Mouse (Mus musculus): ENCODE data around the gene Gfod2.

The Gfod2 gene

GRCm38 (mm10) chr8:105768485-105769257 is 10.2 kb upstream of the Gfod2 start:
- no peak for DNase-seq (ENCODE audit: low read depth, low spot score)

DNA sequence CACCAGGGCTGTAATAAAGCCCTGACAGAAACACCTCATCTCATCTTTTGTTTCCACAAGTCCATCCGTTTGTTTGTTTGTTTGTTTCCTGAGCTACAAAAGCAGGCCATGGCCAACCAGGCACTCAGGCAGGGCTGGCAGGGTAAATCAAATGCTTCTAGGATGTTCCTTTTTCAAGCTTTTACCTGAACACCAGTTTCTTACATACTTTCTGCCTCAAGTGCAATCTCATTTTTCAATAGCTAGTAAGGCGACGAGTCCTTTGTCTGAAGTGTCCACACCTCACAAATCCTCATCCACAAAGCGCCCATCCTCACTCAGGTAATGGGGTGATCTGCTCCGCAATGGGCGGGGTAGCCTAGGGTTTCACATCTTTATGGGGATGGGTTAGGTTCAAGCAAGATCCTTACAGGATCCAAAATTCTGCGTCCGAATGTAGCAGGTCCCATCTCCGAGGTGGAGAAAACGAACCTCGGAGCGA is 628 bp downstream of the Gfod2 start:
- DNase-seq (ENCODE audit: low read depth, low spot score) = no peak

DNA sequence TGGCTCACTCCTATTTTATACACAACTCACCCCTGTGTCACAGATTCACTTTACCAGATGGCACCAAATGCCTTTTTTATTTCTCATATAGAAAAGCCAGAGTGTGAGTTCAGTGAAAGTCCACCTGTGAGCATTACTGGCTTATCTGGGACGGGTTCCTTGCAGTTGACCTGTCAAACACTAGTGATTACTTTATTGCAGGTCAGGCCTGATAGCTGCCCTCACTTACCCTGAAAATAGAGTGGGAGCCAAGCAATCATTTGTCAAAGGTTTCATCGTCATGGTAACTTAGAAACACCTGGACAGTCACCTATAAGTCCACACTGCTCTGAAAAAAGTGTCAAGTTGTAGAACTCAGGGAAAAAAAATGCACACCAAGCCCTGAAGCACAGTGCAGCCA is 3.8 kb downstream of the Gfod2 start:
- no peak for DNase-seq (ENCODE audit: low read depth, low spot score)

DNA sequence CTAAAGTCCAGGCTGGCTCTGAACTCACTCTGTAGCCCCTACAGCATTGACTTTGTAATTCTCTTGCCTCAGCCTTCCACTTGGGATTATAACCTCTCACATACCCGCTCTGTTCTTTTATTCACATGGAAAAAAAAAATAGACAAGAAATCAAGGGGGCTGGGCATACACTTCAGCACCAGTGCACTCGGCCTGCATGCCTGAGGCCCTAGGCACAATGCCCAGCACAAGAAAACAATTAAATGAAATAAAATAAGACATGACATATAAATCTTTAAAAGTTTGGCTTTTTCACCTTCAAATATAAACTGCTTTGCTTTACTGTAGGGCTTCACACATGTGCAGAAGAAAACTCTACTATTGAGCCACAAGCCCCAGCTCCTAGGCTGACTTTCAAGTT is 4.5 kb downstream of the Gfod2 start:
- no peak for DNase-seq (ENCODE audit: low read depth, low spot score)

DNA sequence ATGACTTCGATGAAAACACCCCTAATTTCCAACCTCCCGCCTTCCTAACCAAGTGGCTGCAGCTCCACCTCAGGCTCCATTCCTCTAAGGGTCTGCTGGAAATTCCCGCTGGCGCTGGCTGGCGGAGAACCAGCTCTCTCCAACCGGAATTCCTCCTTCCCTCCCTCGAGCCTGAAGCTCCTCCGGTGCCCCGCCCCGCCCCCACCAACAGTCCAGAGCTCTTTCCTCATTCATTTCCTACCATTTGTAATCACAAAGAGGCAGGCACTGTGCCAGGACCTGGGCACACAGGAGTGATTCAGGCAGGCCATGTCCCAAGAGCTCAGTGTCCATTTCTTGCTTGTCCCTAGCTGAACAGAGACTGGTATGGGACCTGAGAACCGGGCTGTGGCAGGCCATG is 7.9 kb downstream of the Gfod2 start:
- DNase-seq (ENCODE audit: low read depth, low spot score) = peak; percentile 30

DNA sequence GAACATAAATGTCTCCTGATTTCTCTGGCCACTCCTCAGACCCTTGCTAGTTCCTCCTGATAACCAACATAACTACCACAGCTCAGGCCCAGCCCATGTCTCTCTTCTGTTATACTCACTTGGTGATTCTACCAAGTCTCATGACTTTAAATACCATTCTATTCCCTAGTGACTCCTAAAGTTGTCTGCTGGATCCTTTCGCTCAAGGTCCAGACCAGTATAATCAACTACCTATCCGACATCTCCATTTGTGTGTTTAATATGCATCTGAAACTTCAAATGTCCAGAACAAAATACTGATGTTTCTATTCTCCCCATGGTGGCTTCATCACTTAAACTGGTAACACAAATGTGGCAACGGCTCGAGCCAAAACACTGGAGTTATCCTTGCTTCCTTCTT is 15.2 kb downstream of the Gfod2 start:
- DNase-seq (ENCODE audit: low read depth, low spot score) = peak; percentile 40

GRCm38 (mm10) chr8:105739216-105739615 is 19.2 kb downstream of the Gfod2 start:
- DNase-seq (ENCODE audit: low read depth, low spot score) = no peak

GRCm38 (mm10) chr8:105732186-105732585 is 26.3 kb downstream of the Gfod2 start:
- DNase-seq (ENCODE audit: low read depth, low spot score) = no peak

DNA sequence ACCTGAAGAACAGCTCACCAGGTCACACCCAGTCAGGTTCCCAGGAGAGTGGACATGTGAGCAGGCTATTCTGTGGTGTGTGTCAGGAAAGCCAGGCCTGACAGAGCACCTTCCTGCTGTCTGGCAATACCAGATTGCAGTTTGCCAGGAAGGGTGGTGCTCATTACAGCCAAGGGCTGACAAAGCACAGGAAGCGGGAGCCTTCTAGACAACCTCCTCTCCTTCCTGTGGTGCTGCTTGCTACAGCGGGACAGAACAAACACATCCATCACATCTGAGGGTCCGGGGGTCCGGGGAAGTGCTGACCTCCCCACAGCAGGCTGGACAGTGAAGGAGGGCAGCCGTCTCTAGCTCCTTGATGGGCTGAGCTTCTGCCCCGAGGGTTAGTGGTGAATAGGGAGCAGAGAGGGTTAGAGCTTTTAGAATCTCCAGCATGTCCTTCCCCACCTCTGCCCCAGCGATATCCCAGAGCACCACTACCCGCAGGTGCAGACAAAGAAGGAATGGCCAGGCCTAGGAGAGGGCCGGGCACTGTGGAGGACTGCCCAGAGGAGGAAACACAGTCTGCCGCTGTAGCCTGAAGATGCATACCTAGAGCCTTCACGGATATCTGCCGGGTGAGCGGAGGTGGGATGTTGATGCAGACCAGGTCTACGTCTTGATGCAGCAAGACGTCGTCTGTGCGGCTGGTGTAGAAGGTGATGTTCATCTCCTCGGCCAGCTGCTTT is 30.9 kb downstream of the Gfod2 start:
- no peak for DNase-seq (ENCODE audit: low read depth, low spot score)

GRCm38 (mm10) chr8:105725726-105726125 is 32.7 kb downstream of the Gfod2 start:
- DNase-seq (ENCODE audit: low read depth, low spot score) = no peak

GRCm38 (mm10) chr8:105722861-105723260 is 35.6 kb downstream of the Gfod2 start:
- no peak for DNase-seq (ENCODE audit: low read depth, low spot score)

DNA sequence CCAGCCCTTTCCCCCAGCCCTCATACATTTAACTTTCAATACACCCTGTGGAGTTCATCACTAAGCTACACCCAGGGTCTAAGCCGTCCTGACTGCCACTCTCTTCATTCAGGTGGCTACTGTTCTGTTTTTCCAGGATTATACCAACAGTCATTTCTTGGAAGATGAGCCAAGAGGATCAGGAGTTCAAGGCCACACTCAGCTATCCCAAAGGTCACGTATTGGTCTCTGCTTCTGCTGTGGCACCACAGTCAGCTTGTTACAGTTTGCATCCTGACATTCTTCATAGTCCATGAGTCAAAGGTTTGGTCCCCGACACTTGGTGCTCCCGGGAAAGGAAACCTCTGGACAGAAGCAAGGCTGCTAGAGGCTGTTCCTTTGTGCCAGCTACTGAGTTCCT is 38.8 kb downstream of the Gfod2 start:
- no peak for DNase-seq (ENCODE audit: low read depth, low spot score)

DNA sequence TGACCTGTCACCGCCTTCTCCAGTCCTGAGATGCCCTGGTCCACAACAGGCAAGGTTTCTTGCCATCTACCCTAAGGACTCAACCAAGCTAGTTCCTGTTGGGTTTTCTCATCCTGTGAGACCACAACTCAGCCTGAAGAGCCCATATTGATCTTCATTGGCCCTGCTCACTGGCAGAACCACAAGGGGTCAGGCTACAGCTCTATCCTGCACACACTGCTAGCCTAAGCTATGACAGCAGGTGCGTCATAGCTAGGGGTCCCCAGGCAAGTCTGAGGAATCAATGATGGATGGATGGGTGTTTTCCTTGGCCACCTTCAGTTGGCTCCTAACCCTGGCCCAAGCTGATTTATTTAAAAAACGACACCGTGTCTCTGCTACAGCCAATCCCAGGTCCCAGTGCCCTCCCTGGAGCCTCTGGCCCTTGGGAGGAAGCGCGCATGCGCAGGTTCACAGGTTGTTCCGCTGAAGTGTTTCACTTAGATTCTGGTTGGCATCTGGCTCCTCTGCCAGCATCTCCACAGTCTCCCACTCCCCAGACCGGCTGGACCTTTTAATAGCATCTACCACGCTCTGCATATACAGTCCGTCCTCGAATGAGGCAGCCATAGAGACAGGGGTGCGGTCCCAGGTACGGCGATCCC is 42.0 kb downstream of the Gfod2 start:
- no peak for DNase-seq (ENCODE audit: low read depth, low spot score)

DNA sequence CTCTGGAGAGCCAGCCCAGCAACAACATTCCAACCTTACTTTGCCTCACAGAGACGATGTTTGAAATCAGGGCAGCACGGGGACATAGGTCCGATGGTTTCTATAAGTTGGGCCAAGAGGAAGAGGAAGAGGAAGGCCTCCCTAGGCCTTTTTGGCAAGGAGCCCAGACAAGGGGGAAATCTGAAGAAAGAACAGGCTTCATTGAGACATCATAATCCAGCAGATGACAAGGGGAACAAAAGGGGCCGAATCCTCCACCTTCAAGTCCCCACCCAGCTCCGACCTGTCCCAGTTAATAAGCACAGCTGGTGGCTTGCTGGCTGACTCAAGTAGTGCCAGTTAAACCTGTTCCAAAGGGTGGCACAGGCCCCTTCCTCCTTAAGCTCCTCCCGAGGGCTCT is 43.4 kb downstream of the Gfod2 start:
- DNase-seq (ENCODE audit: low read depth, low spot score) = no peak

- peak; percentile 91 for DNase-seq (ENCODE audit: low read depth, low spot score)
These were observed 44.3 kb downstream of the Gfod2 start for GRCm38 (mm10) chr8:105714139-105714538.

- DNase-seq (ENCODE audit: low read depth, low spot score) = no peak
These were observed 46.2 kb downstream of the Gfod2 start for GRCm38 (mm10) chr8:105712286-105712685.

DNA sequence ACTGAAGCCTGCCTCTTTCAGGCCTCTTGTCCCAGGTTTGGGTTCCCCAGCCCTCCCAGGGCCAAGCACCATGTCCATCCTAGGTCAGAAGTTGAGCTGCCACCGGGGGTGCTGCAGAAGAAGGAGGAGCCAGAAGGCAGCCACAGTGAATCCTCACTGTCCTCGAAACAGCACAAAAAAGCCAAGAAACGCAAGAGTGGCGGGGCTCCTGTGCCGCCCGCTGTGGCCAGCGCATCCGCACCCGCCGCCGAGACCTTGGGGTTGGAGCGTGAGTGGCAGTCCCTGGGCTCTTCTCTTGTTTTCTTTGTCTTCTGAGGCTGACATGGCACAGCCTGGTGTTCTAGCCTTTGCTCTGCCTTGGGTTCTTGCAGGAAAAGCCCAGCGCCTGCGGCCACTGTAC is 49.1 kb downstream of the Gfod2 start:
- DNase-seq (ENCODE audit: low read depth, low spot score) = no peak

DNA sequence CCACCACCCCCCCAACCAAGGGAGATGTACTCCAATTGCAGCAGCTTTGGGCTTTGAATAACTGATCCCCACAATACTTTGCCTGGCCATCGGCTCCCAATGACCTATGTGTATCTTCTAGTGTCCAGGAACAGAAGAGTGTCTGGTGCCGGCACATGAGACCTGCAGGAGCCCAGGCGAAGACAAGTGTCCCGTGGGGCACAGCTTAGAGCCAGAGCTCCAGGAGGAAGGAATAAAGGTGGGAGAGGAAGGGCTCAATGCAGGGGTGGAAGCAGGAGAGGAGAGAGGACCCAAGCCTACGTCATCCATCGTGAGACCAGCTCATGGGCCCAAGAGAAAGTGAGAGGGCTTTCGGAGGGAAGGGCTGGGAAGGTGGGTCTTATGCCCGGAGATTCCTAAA is 49.8 kb downstream of the Gfod2 start:
- no peak for DNase-seq (ENCODE audit: low read depth, low spot score)

- DNase-seq (ENCODE audit: low read depth, low spot score) = peak; percentile 97
These were observed 50.7 kb downstream of the Gfod2 start, which contains the start of the genes 4933405L10Rik and Enkd1 for GRCm38 (mm10) chr8:105707498-105708403. Gene 4933405L10Rik, plus strand, starts transcription at chr8:105707655. Gene Enkd1, minus strand, starts transcription at chr8:105708210.

DNA sequence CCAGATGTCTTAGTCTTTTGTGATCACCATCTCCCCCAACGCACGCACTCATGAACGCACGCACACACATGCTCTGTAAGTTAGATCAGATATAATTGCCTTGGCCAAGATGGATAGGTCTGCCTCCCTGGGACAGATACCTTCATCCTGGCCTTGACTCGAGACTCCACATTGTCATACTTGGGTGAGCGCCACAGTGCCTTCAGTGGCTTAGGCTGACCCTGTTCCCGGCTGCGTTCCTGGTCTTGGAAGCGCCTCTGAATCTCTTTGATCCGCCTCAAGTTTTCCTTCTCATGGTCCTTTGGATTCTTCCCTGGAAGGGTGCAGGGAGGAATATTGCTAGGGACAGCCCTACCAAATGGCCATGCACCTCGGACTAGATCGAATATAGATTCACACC is 52.0 kb downstream of the Gfod2 start:
- no peak for DNase-seq (ENCODE audit: low read depth, low spot score)

DNA sequence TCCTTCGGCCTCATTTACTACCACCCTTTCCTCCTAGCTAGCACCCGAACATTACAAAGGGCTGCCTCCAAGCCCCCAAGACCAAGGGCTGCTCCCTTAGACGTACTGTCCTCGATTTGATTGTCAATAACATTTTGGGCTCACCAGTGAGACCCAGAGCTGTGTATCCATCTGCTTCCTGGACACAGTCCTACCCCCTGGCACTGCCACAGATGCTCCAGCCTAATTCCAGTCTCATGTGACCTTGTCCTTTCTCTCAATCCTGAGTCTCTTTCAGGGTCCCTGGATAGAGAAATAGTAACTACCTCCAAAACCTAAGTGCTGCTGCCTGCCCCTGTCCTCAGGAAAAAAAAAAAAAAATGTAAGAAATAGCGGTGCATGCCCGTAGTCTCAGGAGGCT is 53.5 kb downstream of the Gfod2 start:
- no peak for DNase-seq (ENCODE audit: low read depth, low spot score)
